Mouse (Mus musculus) bone marrow macrophage, adult 2 months (primary cell): ENCODE results near the gene Slc26a3. TPM values are rescaled to one million over a fixed set of nuclear protein-coding genes. Genes with fewer than 3 reads are reported as not detected.

Source experiments
- H3K27ac ChIP-seq: 2 replicates; pipeline ENCODE4 v1.5.1; 2012; ENCODE audit warnings: low read depth, low read length; ENCODE audit not compliant: insufficient read depth
- H3K4me1 ChIP-seq: 2 replicates; pipeline ENCODE4 v1.6.1; 2012; ENCODE audit warnings: low read length; ENCODE audit not compliant: control insufficient read depth, insufficient read depth
- H3K4me3 ChIP-seq: 2 replicates; pipeline ENCODE4 v1.5.1; 2012; ENCODE audit warnings: mild to moderate bottlenecking, low read length, moderate library complexity; ENCODE audit not compliant: insufficient read depth
- CTCF ChIP-seq: IDR thresholded peaks from 2 replicates; pipeline ENCODE4 v1.5.1; 2012; ENCODE audit warnings: low read depth, mild to moderate bottlenecking, low read length, moderate library complexity
- POLR2A ChIP-seq: IDR thresholded peaks from 2 replicates; pipeline ENCODE4 v1.6.1; 2012; ENCODE audit warnings: mild to moderate bottlenecking, low read depth, low read length, borderline replicate concordance
- polyA plus RNA-seq: library from polyadenylated mRNA; stranded (reverse); fragments of >200 nt; gene quantifications from 2 replicates; pipeline ENCODE4 v1.2.4, GENCODE M21; 2012; ENCODE audit not compliant: missing spikeins, insufficient read depth, insufficient read length

Slc26a3 gene
- polyA plus RNA-seq, 1 experiment, result not detected

DNA sequence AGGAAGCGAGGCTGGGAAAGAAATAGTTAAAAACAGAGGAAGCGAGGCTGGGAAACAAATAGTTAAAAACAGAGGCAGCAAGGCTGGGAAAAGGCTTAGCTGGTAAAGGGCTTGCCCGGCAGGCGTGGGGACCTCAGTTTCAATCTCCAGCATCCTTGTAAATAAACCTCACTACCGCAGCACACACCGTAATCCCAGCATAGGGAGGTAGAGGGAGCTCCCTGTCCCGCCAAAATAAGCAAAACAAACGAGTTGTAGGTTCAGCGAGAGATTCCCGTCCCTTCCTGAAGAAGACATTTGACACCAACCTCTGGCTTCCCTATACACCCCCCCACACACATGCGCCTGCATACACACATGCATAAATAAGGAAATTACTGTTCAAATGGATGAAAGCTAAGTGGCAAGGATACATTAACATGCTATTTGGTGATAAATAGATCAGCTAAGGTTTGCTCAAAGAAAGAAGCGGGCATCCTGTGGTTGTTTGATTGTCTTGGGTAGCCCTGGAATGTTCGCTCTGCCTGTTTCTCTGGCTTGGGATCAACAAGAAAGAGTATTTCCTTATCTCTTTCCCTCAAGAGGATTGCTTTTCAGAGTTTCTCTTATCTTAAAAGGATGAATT, 14.2 kb upstream of the Slc26a3 start:
- Histone ChIP-seq H3K27ac (no peak overlapping the region), H3K4me1 (no peaks in the 10 kb centered on the region), H3K4me3 (no peak overlapping the region)
- TF ChIP-seq CTCF, result 0 out of 2 replicates have a peak, but pooled peaks have one; percentile 7
- no peak for TF ChIP-seq POLR2A

DNA sequence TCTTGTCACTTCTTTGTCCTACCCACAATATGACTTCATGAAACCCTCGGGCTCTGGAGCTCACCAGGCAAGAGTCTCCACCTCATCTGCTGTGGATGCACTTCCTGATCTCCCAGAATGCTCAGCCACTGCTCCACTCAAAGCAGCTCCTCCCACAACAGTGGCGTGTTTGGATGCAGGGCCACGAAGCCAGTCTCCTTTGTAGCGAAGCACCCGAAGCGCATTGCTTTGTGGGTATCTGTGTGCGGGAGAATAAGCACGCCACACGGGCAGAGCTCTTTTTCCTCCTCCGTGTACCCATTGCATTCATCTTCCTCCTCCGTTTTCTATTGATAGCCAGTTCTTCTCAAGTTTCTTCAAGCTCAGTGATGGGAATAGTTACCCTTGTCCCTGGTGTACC, 13.4 kb upstream of the Slc26a3 start:
- no peak for TF ChIP-seq POLR2A
- no peak for TF ChIP-seq CTCF
- H3K27ac ChIP-seq, result no peak overlapping the region

DNA sequence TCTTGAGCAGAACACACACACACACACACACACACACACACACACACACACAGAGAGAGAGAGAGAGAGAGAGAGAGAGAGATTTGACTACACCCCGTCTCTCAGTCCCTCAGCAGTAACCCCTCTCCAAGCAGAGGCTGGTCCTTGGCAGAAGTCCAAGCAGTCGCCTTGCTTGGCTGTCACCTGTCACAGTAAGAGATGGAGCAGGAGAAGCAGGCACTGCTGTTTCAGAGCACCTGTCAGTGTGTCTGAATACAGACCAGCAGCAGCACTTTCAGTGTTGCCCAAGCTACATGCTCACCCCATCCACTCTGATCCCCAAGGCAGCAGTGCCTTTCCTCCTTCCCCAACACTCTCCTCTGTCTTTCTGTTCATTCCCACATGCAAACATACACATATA, 9.8 kb upstream of the Slc26a3 start:
- Histone ChIP-seq H3K4me3 (no peak overlapping the region), H3K27ac (no peak overlapping the region), H3K4me1 (no peaks in the 10 kb centered on the region)
- TF ChIP-seq POLR2A, result no peak
- no peak for TF ChIP-seq CTCF

More for the DNA sequence above, 13.4 kb upstream of the Slc26a3 start:
- Histone ChIP-seq H3K4me1 (no peaks in the 10 kb centered on the region), H3K4me3 (no peak overlapping the region)

GRCm38 (mm10) chr12:31382451-31382850, 8.2 kb upstream of the Slc26a3 start:
- Histone ChIP-seq H3K27ac (no peak overlapping the region), H3K4me3 (no peak overlapping the region), H3K4me1 (no peaks in the 10 kb centered on the region)
- TF ChIP-seq CTCF (no peak), POLR2A (no peak)

GRCm38 (mm10) chr12:31387303-31387702, 3.4 kb upstream of the Slc26a3 start:
- Histone ChIP-seq H3K4me3 (no peak overlapping the region), H3K27ac (no peak overlapping the region), H3K4me1 (no peaks in the 10 kb centered on the region)
- TF ChIP-seq POLR2A (no peak), CTCF (no peak)

DNA sequence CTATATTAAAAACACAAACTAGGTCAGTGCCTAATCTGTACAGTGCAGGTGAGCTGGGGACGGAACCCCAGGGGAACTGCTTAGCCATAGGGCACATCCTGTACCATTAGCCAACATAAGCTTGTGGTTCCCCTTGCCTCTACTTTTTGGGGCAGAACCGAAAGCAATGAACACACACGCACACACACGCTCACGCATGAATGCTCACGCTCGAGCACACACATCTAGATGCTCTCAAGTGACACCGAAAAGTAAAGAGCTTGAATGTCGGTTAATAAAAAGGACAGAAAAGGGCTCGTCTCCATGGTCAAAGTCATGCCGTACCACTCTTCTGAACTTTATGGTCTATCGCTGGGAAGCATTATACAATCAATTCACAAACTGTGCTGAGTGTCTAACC, 1.0 kb downstream of the Slc26a3 start:
- Histone ChIP-seq H3K27ac (no peak overlapping the region), H3K4me3 (no peak overlapping the region), H3K4me1 (no peaks in the 10 kb centered on the region)
- TF ChIP-seq POLR2A (no peak), CTCF (no peak)

GRCm38 (mm10) chr12:31395895-31396294, 5.2 kb downstream of the Slc26a3 start:
- no peak for TF ChIP-seq CTCF
- no peak for TF ChIP-seq POLR2A
- H3K4me1 ChIP-seq, result no peaks in the 10 kb centered on the region
- no peak overlapping the region for H3K4me3 ChIP-seq
- no peak overlapping the region for H3K27ac ChIP-seq

DNA sequence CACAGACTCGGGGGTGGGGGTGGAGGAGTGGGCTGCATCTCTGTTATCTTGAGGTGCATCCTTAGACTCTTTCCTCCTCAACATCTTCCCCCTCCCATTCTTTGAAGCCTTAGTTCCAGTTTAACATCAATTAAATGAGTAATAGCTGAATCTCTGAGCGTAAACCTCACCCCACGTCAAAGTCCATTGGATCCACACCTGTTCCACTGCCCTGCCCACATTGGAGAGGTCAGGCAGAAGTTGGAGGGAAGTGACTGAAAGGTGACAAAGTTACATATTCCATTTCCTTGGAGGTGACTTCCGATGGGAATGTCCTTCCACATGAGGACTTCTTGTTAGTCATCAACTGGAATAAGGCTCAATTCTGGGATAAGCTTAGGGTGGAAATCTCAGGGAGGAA, 7.0 kb downstream of the Slc26a3 start:
- TF ChIP-seq POLR2A (no peak), CTCF (no peak)
- Histone ChIP-seq H3K4me3 (no peak overlapping the region), H3K27ac (no peak overlapping the region), H3K4me1 (no peaks in the 10 kb centered on the region)

DNA sequence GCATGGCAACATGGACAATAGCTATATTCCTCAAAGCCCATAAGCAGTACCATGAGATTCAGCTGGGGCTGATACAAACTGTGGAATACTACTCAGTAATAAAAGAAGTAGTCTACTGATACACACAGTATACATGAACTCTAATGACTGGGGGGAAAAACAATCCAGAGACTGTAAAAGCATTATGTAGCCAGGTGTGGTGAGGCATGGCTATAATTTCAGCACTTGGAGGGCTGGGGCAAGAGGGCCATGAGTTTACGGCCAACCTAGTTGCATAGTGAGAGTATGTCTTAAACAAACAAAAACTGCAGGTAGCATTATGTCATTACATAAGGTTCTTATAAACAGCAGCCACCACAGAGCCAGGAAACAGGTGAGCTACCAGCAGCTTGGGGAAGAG, 10.2 kb downstream of the Slc26a3 start:
- Histone ChIP-seq H3K4me3 (no peak overlapping the region), H3K27ac (no peak overlapping the region), H3K4me1 (no peaks in the 10 kb centered on the region)
- no peak for TF ChIP-seq POLR2A
- TF ChIP-seq CTCF, result no peak

- no peaks in the 10 kb centered on the region for H3K4me1 ChIP-seq
- no peak for TF ChIP-seq POLR2A
- no peak for TF ChIP-seq CTCF
- no peak overlapping the region for H3K4me3 ChIP-seq
- H3K27ac ChIP-seq, result no peak overlapping the region
These were observed 11.3 kb downstream of the Slc26a3 start for GRCm38 (mm10) chr12:31401930-31402329.

GRCm38 (mm10) chr12:31404575-31405240, 14.0 kb downstream of the Slc26a3 start:
- H3K4me1 ChIP-seq, result no peaks in the 10 kb centered on the region
- H3K27ac ChIP-seq, result no peak overlapping the region
- TF ChIP-seq CTCF (no peak), POLR2A (no peak)
- H3K4me3 ChIP-seq, result no peak overlapping the region

DNA sequence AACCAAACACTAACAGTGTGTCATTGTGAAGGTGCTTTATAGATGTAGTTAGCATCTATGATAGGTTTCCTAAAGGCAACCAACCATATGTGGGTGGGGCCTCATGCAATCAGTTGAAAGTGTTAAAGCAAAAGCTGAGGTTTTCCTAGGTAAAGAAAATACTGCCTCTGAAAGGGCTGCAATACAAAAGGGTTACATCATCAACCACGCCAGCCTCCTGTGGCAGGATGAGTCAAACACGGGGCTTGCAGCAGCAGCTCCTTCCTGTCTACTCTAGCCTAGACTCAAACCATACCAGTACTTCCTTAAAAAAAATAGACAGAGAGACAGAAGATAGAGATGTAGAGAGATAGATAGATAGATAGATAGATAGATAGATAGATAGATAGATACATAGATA, 25.3 kb downstream of the Slc26a3 start:
- H3K27ac ChIP-seq, result no peak overlapping the region
- peaks cover 3% of the 10 kb centered on the region; the same call in 1 of the 2 replicates for H3K4me1 ChIP-seq
- TF ChIP-seq POLR2A (no peak), CTCF (no peak)
- H3K4me3 ChIP-seq, result no peak overlapping the region
